Mouse (Mus musculus) C2C12 (cell line): Measurements from ENCODE around the gene Osgep. TPM values are rescaled to one million over a fixed set of nuclear protein-coding genes. Genes with fewer than 3 reads are reported as not detected.
"Not testable (repeated sequence)": the region's sequence is repeated elsewhere in the genome, so short reads cannot be mapped to it uniquely, and the experiment has no call there.

Experiments
- H3K27me3 ChIP-seq: one replicate; pipeline ENCODE4 v1.6.1; 2011; ENCODE audit not compliant: control insufficient read depth, insufficient read depth, insufficient read length
- H3K36me3 ChIP-seq: one replicate; pipeline ENCODE4 v1.6.1; 2011; ENCODE audit not compliant: control insufficient read depth, insufficient read depth
- H3K4me3 ChIP-seq: one replicate; pipeline ENCODE4 v1.5.1; 2011; ENCODE audit warnings: mild to moderate bottlenecking, control low read depth; ENCODE audit not compliant: poor library complexity, insufficient read depth, severe bottlenecking
- H3K79me2 ChIP-seq: one replicate; pipeline ENCODE4 v1.6.1; 2011; ENCODE audit not compliant: control insufficient read depth, insufficient read depth
- H3K79me3 ChIP-seq: one replicate; pipeline ENCODE4 v1.6.1; 2011; ENCODE audit warnings: low read depth, control low read depth
- H3ac ChIP-seq: one replicate; pipeline ENCODE3; 2011; ENCODE audit warnings: low read depth; ENCODE audit not compliant: control insufficient read depth, insufficient read length
- CEBPB ChIP-seq: IDR thresholded peaks from one replicate; pipeline ENCODE4 v1.6.1; 2011; ENCODE audit warnings: low read depth, mild to moderate bottlenecking, control low read depth, moderate library complexity
- CTCF ChIP-seq: IDR thresholded peaks from one replicate; pipeline ENCODE4 v1.5.1; 2011; ENCODE audit not compliant: control insufficient read depth, insufficient read depth, insufficient read length
- FOSL1 ChIP-seq: IDR thresholded peaks from one replicate; pipeline ENCODE4 v1.8.0; 2011; ENCODE audit warnings: mild to moderate bottlenecking, low read length; ENCODE audit not compliant: poor library complexity, insufficient read depth, severe bottlenecking
- MAX ChIP-seq: IDR thresholded peaks from one replicate; pipeline ENCODE4 v1.6.1; 2011; ENCODE audit warnings: mild to moderate bottlenecking, control low read depth
- MYOD1 ChIP-seq: IDR thresholded peaks from one replicate; pipeline ENCODE4 v1.6.1; 2011; ENCODE audit warnings: low read depth; ENCODE audit not compliant: control insufficient read depth, insufficient read length
- MYOG ChIP-seq: IDR thresholded peaks from one replicate; pipeline ENCODE4 v1.6.1; 2011; ENCODE audit not compliant: control insufficient read depth, insufficient read length; ENCODE audit errors: extremely low read depth
- USF1 ChIP-seq: IDR thresholded peaks from one replicate; pipeline ENCODE4 v1.6.1; 2011; ENCODE audit warnings: low read depth, mild to moderate bottlenecking, control low read depth, moderate library complexity
- polyA plus RNA-seq: library from polyadenylated mRNA; unstranded; fragments of >200 nt; fragmentation: generic; extraction: Trizol; gene quantifications from one replicate; pipeline ENCODE4 v1.2.1, GENCODE M21; 2012; ENCODE audit warnings: missing spikeins

The Osgep gene
- polyA plus RNA-seq, 1 experiment = 54.5 TPM

DNA sequence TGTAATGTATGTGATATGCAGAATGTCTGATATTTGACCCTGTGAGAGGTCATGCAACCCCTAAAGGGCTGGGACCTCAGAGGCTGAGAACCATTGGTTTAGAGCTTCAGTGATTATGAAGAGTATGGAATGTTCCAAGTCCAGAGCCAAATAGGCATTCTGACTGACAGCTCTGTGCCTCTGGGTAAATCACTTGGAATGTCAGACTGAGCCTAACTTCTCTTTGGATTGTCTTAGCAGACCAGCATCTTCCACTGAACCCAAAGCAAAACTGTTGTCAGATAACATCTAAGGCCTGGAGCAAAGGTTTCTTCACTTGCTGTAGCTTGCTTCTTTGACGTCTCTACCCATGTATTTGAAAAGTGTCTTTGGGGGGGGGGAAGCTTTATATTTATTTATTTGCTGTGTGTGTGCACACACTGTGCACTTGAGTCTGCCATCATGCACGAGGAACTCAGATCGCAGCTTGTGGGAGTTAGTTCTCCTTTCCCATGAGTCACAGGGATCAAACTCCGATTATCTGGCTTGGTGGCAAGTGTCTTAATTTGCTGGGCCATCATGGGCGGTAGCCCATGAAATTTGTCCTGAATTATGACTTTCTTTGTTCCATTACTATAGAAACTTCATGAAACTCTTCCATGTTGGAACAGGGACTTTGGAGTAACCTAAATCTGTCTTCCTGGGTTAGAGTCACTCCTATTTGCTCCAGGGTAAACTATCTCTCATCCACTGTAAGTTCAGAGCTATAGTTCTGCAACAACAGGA is 43.7 kb upstream of the Osgep start:
- H3K4me3 ChIP-seq = no peak overlapping the region
- TF ChIP-seq MYOD1 (no peak), CTCF (no peak), MAX (no peak), FOSL1 (no peak), USF1 (no peak), CEBPB (no peak), MYOG (no peak)
- no peaks in the 10 kb centered on the region for H3K79me2 ChIP-seq
- no peak overlapping the region for H3ac ChIP-seq
- no peaks in the 10 kb centered on the region for H3K36me3 ChIP-seq
- H3K79me3 ChIP-seq = no peaks in the 10 kb centered on the region
- no peaks in the 10 kb centered on the region for H3K27me3 ChIP-seq

DNA sequence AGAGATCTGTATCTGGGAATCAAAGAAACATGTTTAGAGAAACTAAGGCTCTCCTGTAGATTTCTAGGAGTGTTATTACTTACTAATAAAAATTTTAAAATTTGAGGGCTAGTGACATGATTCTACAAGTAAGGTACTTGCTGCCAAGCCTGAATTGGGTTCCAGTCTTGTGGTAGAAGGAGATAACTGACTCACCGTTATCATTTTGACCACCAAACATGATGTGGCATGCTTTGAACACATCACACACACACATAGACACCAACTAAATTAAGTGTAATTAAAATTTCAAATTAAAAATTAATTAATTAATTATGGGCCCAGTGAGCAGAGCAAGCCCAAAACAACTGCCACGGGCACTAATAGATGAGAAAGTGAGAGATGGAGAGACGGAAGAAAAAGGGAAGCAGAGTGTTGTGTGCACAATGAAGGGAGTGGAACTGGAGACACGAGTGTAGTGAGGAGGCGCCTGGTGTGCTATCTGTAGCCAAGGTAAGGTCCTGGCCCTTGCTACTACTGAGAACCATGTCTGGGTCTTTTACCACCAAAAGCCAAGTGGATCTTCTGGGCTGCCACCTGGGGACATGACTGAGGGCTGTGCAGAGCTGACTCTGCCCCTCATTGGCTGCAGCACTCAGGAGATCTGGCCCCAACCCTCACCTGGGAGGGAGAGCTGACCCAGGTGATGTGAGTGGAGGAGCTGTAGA is 33.7 kb upstream of the Osgep start:
- not testable (repeated sequence) for H3ac ChIP-seq, H3K27me3 ChIP-seq, H3K79me2 ChIP-seq, H3K79me3 ChIP-seq, H3K36me3 ChIP-seq, H3K4me3 ChIP-seq

DNA sequence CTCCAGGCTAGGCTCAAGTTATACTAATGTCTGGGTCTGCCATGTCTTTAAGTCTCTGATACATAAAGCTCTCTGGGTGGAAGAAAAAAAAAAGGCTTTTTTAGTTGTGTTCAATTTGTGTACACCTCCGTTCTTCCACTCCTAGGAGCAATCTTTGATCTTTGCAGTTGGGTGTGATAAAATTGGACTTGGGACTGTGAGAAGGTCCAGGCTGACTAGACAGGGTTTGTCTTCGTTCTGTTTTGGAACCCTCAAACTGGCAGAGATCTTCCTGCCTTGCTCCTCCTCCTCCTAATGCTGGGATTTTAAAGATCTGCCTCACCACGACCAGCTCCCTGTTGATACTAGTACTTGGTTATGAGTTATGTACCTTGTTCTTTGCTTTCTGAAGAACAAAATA is 32.5 kb upstream of the Osgep start:
- H3K36me3 ChIP-seq, H3K4me3 ChIP-seq: not testable (repeated sequence)

DNA sequence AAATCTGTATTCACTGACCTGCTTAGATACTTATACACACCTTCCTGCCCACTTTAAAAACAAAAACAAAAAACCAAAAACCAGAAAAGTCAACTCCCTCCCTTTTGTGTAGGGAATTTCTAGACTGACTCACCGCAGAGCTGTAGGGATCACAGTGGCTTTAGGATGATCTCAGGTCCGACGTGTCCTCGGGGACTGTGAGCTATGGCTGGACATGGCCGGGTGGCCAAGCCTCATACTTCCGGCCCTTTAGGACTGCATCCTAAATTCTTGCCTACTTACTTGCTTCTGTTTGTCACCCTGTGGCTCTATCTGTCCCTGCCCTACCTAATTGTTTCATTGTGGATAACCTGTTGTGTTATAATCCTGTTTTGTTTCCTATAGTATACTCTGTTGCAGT is 32.0 kb upstream of the Osgep start:
- H3K79me2 ChIP-seq, H3K79me3 ChIP-seq, H3ac ChIP-seq, H3K36me3 ChIP-seq, H3K27me3 ChIP-seq: not testable (repeated sequence)
- peak overlapping the region; percentile 18 for H3K4me3 ChIP-seq

More for the DNA sequence above, 32.5 kb upstream of the Osgep start:
- H3K79me3 ChIP-seq, H3ac ChIP-seq, H3K27me3 ChIP-seq, H3K79me2 ChIP-seq: not testable (repeated sequence)

DNA sequence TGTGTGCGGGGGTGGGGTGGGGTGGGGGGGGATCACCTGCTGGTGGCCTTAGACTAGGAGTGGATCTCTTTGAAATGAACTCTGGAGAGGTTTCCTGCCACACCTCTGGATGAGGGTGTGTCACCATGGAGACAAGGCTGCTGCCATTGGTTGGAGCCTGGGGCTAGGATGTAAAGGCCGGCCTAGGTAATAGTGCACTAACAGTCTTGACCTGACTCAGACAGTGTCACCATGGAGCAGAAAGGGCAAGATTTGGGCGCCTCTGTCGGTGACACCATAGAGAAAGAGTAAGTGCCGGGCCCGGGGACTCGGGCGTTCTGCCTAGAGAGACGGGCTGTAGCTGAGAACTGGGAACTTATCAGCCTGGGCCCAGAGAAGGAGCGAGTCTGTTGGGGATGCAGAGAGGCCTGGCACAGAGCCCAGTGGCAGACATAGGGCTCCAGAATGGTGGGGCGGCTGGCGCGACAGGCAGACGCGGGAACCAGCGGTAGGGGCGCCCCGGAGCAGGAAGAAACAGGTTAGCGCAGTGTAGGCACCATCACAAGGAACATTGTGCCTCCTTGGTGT is 31.3 kb upstream of the Osgep start, which contains the start of gene Pnp2:
TSS of gene Pnp2 (plus strand) at position 51 of the 567 bp plus-strand sequence.
- not testable (repeated sequence) for H3K27me3 ChIP-seq, H3K79me3 ChIP-seq, H3K79me2 ChIP-seq, H3ac ChIP-seq, H3K36me3 ChIP-seq
- H3K4me3 ChIP-seq = peak within 1 kb of the TSS; percentile 18

DNA sequence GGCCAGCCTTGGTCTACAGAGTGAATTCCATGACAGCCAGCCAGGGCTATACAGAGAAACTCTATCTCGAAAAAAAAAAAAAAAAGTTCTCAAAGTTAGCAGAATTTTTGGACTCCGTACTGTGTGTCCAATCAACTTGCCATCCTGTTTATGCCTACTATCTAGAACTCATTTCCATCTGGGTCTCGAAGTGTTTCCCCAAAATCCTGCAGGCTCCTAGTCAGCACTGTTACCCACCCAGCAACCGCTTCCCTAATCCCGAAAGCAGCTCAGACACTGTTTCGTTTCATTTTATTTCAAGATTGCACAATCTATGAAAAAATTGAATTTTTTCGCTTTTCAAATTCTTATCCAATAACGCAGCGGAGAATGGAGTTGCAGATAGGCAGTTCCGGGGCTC is 30.8 kb upstream of the Osgep start:
- Histone ChIP-seq H3K79me3 (peaks cover 1% of the 10 kb centered on the region), H3K36me3 (no peaks in the 10 kb centered on the region), H3K27me3 (no peaks in the 10 kb centered on the region), H3K4me3 (no peak overlapping the region), H3K79me2 (no peaks in the 10 kb centered on the region), H3ac (no peak overlapping the region)
- TF ChIP-seq MAX = no peak
- TF ChIP-seq CEBPB = no peak
- no peak for TF ChIP-seq MYOG
- TF ChIP-seq FOSL1 = no peak
- no peak for TF ChIP-seq MYOD1
- TF ChIP-seq CTCF = no peak
- TF ChIP-seq USF1 = no peak

DNA sequence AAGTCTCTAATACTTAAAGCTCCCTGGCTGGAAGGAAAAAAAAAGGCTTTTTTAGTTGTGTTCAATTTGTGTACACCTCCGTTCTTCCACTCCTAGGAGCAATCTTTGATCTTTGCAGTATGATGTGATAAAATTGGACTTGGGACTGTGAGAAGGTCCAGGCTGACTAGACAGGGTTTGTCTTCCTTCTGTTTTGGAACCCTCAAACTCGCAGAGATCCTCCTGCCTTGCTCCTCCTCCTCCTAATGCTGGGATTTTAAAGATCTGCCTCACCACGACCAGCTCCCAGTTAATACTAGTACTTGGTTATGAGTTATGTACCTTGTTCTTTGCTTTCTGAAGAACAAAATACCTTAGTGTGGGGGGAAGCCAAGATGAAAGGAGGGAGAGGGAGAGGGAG is 20.8 kb upstream of the Osgep start:
- H3ac ChIP-seq, H3K79me2 ChIP-seq, H3K79me3 ChIP-seq, H3K36me3 ChIP-seq, H3K27me3 ChIP-seq: not testable (repeated sequence)
- H3K4me3 ChIP-seq = peak overlapping the region; percentile 32

DNA sequence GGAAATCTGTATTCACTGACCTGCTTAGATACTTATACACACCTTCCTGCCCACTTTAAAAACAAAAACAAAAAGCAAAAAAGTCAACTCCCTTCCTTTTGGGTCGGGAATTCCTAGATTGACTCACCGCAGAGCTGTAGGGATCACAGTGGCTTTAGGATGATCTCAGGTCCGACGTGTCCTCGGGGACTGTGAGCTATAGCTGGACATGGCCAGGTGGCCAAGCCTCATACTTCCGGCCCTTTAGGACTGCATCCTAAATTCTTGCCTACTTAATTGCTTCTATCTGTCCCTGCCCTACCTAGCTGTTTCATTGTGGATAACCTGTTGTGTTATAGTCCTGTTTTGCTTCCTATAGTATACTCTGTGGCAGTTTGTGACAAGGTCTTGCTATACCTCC is 20.4 kb upstream of the Osgep start:
- not testable (repeated sequence) for H3K36me3 ChIP-seq, H3ac ChIP-seq, H3K27me3 ChIP-seq, H3K79me3 ChIP-seq, H3K79me2 ChIP-seq
- H3K4me3 ChIP-seq = peak overlapping the region; percentile 32

DNA sequence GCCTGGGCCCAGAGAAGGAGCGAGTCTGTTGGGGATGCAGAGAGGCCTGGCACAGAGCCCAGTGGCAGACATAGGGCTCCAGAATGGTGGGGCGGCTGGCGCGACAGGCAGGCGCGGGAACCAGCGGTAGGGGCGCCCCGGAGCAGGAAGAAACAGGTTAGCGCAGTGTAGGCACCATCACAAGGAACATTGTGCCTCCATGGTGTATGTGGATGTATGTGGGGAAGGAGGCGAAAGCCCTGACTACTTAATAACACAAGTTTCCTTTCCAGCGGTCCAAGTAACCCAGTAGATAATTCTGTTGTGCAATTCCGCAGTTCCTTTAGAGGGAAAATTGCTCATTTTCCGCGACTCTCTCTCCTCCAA is 20.0 kb upstream of the Osgep start:
- not testable (repeated sequence) for H3K79me3 ChIP-seq, H3ac ChIP-seq, H3K27me3 ChIP-seq, H3K79me2 ChIP-seq, H3K36me3 ChIP-seq
- H3K4me3 ChIP-seq = peak overlapping the region; percentile 32
